Mouse (Mus musculus): Measurements from ENCODE around the gene Cdkn3.

DNA sequence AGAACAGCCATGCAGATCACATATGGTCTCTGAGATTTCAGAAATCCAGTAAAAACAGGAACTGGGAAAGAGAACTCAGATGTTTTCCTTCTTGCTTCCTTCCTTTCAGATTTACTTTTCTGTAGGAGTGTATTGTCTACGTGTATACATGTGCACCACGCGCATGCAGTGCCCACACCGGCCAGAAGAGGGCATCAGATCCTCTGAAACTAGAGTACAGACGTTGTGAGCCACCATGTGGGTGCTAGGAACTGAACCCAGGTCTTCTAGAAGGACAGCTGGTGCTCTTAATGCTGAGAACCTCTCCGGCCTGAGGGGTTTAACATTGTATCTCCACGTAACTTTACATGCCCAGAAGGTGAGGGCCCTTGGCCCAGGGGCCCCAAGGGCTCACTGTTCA, 18.9 kb downstream of the Cdkn3 start:
- TF ChIP-seq CTCF (IDR thresholded peaks at IDR 0.05; ENCODE audit: insufficient read depth, low read length) (peak; percentile 44), POLR2A (IDR thresholded peaks at IDR 0.05; ENCODE audit: borderline replicate concordance, extremely low read depth, low read depth, low read length) (no peak)
